Mouse (Mus musculus) stomach, postnatal 0 days (tissue): ENCODE measurements around the gene Olfr916. TPM values are rescaled to one million over a fixed set of nuclear protein-coding genes. Genes with fewer than 3 reads are reported as not detected.

Experiments
- ATAC-seq: fragments of 200-750 bp; cut with Nextera tagmentation; 2 replicates; pipeline ENCODE4 v1.8.0; 2017; ENCODE audit not compliant: low FRiP score, low TSS enrichment
- DNase-seq: peaks from one replicate; pipeline ENCODE4 v3.0.0-alpha.2; 2016; ENCODE audit warnings: low spot score
- H3K27ac ChIP-seq: fragments of 300-500 bp; sonication (generic); replicated peaks from 2 replicates; pipeline ENCODE4 v1.5.1; 2014; ENCODE audit warnings: mild to moderate bottlenecking, control low read depth
- H3K27me3 ChIP-seq: fragments of 300-500 bp; sonication (generic); 2 replicates; pipeline ENCODE4 v1.6.1; 2014; ENCODE audit warnings: low read length; ENCODE audit not compliant: control insufficient read depth, insufficient read depth
- H3K36me3 ChIP-seq: fragments of 300-500 bp; sonication (generic); 2 replicates; pipeline ENCODE4 v1.6.1; 2014; ENCODE audit warnings: low read length, mixed read lengths; ENCODE audit not compliant: control insufficient read depth, insufficient read depth
- H3K4me1 ChIP-seq: fragments of 300-500 bp; sonication (generic); replicated peaks from 2 replicates; pipeline ENCODE4 v1.6.1; 2014; ENCODE audit warnings: antibody characterized with exemption; ENCODE audit not compliant: control insufficient read depth, insufficient read depth
- H3K4me2 ChIP-seq: fragments of 300-500 bp; sonication (generic); replicated peaks from 2 replicates; pipeline ENCODE4 v1.6.1; 2014; ENCODE audit warnings: low read depth, mild to moderate bottlenecking, control low read depth, moderate library complexity
- H3K4me3 ChIP-seq: fragments of 300-500 bp; sonication (generic); 2 replicates; pipeline ENCODE4 v1.5.1; 2014; ENCODE audit warnings: low read depth, low read length, control low read depth
- H3K9ac ChIP-seq: fragments of 300-500 bp; sonication (generic); 2 replicates; pipeline ENCODE4 v1.6.1; 2014; ENCODE audit warnings: mild to moderate bottlenecking, low read length, control low read depth, mixed read lengths
- H3K9me3 ChIP-seq: fragments of 300-500 bp; sonication (generic); 2 replicates; pipeline ENCODE4 v1.6.1; 2016; ENCODE audit warnings: low read length; ENCODE audit not compliant: control insufficient read depth
- CTCF ChIP-seq: IDR thresholded peaks from 2 replicates; pipeline ENCODE4 v1.5.1; 2016; ENCODE audit warnings: antibody characterized with exemption, low read depth, mild to moderate bottlenecking, moderate library complexity
- EP300 ChIP-seq: optimal IDR thresholded peaks from 2 replicates; pipeline ENCODE3; 2016; ENCODE audit warnings: antibody characterized with exemption
- WGBS: fragments of 180-500 bp; shearing (Covaris S2); extraction: QIAGEN DNeasy Blood & Tissue Kit; methylation state at CpG from one replicate; pipeline ENCODE4 v1.1.7; 2014; 5-methylcytosine and 5-hydroxymethylcytosine counted together
- polyA plus RNA-seq: library from polyadenylated mRNA; unstranded; fragments of >200 nt; fragmentation: Nextera tagmentation; extraction: Ambion mirVana; gene quantifications from 2 replicates; pipeline ENCODE4 v1.2.1, GENCODE M21; 2015

Gene Olfr916
- polyA plus RNA-seq = 0.02 TPM in 1 of 2 replicates, not detected in the other

- ATAC-seq (no peak), DNase-seq (no peak)
- H3K27me3 ChIP-seq = no peaks in the 10 kb centered on the region
- H3K9me3 ChIP-seq = no peaks in the 10 kb centered on the region
- no peaks in the 10 kb centered on the region for H3K4me1 ChIP-seq
- no peak within 1 kb of the TSS for H3K27ac ChIP-seq
- no peaks in the 10 kb centered on the region for H3K36me3 ChIP-seq
- no peak within 1 kb of the TSS for H3K4me2 ChIP-seq
- WGBS = 57% methylated on average over 1 of the region's 1 CpGs
- H3K4me3 ChIP-seq = no peak within 1 kb of the TSS
- TF ChIP-seq EP300 (no peak), CTCF (no peak)
- no peak within 1 kb of the TSS for H3K9ac ChIP-seq
Observed at GRCm38 (mm10) chr9:38659775-38660174, at the start of gene Olfr916. TSS of gene Olfr916 (minus strand) at chr9:38659875.

- Histone ChIP-seq H3K9ac (no peak within 1 kb of the TSS), H3K9me3 (no peaks in the 10 kb centered on the region), H3K36me3 (no peaks in the 10 kb centered on the region), H3K27me3 (no peaks in the 10 kb centered on the region), H3K4me3 (no peak within 1 kb of the TSS), H3K4me2 (no peak within 1 kb of the TSS), H3K4me1 (no peaks in the 10 kb centered on the region), H3K27ac (no peak within 1 kb of the TSS)
- ATAC-seq (no peak), DNase-seq (no peak)
- no peak for TF ChIP-seq CTCF
- TF ChIP-seq EP300 = no peak
- WGBS = 79% methylated on average over 2 of the region's 2 CpGs
Observed at GRCm38 (mm10) chr9:38674501-38674900, 14.8 kb upstream of the Olfr916 start, which contains the start of gene Olfr918. TSS of gene Olfr918 (minus strand) at chr9:38674601.

GRCm38 (mm10) chr9:38672887-38673286 lies 13.2 kb upstream of the Olfr916 start:
- no peak for TF ChIP-seq CTCF
- TF ChIP-seq EP300 = no peak
- Histone ChIP-seq H3K36me3 (no peaks in the 10 kb centered on the region), H3K4me2 (no peak overlapping the region), H3K9ac (no peak overlapping the region), H3K4me1 (no peaks in the 10 kb centered on the region), H3K27ac (no peak overlapping the region), H3K4me3 (no peak overlapping the region), H3K27me3 (no peaks in the 10 kb centered on the region), H3K9me3 (no peaks in the 10 kb centered on the region)
- ATAC-seq (no peak), DNase-seq (no peak)
- WGBS = 71% methylated on average over 2 of the region's 2 CpGs

GRCm38 (mm10) chr9:38665742-38666141 lies 6.1 kb upstream of the Olfr916 start, which contains the start of gene Olfr917:
TSS of gene Olfr917 (minus strand) at chr9:38665842.
- Histone ChIP-seq H3K9ac (no peak within 1 kb of the TSS), H3K4me2 (no peak within 1 kb of the TSS), H3K27me3 (no peaks in the 10 kb centered on the region), H3K27ac (no peak within 1 kb of the TSS), H3K9me3 (no peaks in the 10 kb centered on the region), H3K36me3 (no peaks in the 10 kb centered on the region), H3K4me1 (no peaks in the 10 kb centered on the region), H3K4me3 (no peak within 1 kb of the TSS)
- TF ChIP-seq EP300 = no peak
- no peak for TF ChIP-seq CTCF
- no peak for DNase-seq
- no peak for ATAC-seq
- 48% methylated on average over 1 of the region's 1 CpGs for WGBS

GRCm38 (mm10) chr9:38632406-38632805 lies 27.3 kb downstream of the Olfr916 start:
- ATAC-seq = no peak
- whole genome bisulfite sequencing = 78% methylated on average over 4 of the region's 4 CpGs
- TF ChIP-seq CTCF (no peak), EP300 (no peak)
- Histone ChIP-seq H3K4me1 (no peaks in the 10 kb centered on the region), H3K36me3 (no peaks in the 10 kb centered on the region), H3K4me2 (no peak overlapping the region), H3K27ac (no peak overlapping the region), H3K9me3 (no peaks in the 10 kb centered on the region), H3K27me3 (no peaks in the 10 kb centered on the region), H3K9ac (no peak overlapping the region), H3K4me3 (no peak overlapping the region)
- no peak for DNase-seq

Other genes with a start within 250 kb of the Olfr916 start
- not detected in 2 replicates for gene Olfr901, start 230.4 kb downstream of the Olfr916 start, polyA plus RNA-seq
- gene Olfr902, start 212.2 kb downstream of the Olfr916 start, polyA plus RNA-seq = not detected in 2 replicates
- not detected in 2 replicates for gene Olfr904, start 196.7 kb downstream of the Olfr916 start, polyA plus RNA-seq
- not detected in 2 replicates for gene Olfr905, start 188.8 kb downstream of the Olfr916 start, polyA plus RNA-seq
- gene Olfr906, start 172.8 kb downstream of the Olfr916 start, polyA plus RNA-seq = not detected in 2 replicates
- not detected in 2 replicates for gene Olfr907, start 164.1 kb downstream of the Olfr916 start, polyA plus RNA-seq
- not detected in 2 replicates for gene Olfr911-ps1, start 138.3 kb downstream of the Olfr916 start, polyA plus RNA-seq
- gene Olfr910, start 122.0 kb downstream of the Olfr916 start, polyA plus RNA-seq = not detected in 2 replicates
- gene Olfr912, start 79.7 kb downstream of the Olfr916 start, polyA plus RNA-seq = 0.01 TPM in 1 of 2 replicates, not detected in the other
- 0.04 TPM in 1 of 2 replicates, not detected in the other for gene Olfr913, start 67.1 kb downstream of the Olfr916 start, polyA plus RNA-seq
- gene Olfr914, start 54.8 kb downstream of the Olfr916 start, polyA plus RNA-seq = not detected in 2 replicates
- not detected in 2 replicates for gene Olfr917, start 6.0 kb upstream of the Olfr916 start, polyA plus RNA-seq
- gene Olfr918, start 14.7 kb upstream of the Olfr916 start, polyA plus RNA-seq = not detected in 2 replicates
- gene Olfr919, start 43.8 kb upstream of the Olfr916 start, polyA plus RNA-seq = not detected in 2 replicates
- gene Vwa5a, start 58.4 kb upstream of the Olfr916 start, polyA plus RNA-seq = 17.1 and 18.2 TPM in 2 replicates
- 0.06 and 0.11 TPM in 2 replicates for gene Olfr920, start 92.4 kb upstream of the Olfr916 start, polyA plus RNA-seq
- not detected in 2 replicates for gene Olfr921, start 113.2 kb upstream of the Olfr916 start, polyA plus RNA-seq
- gene Olfr922, start 154.7 kb upstream of the Olfr916 start, polyA plus RNA-seq = not detected in 2 replicates
- not detected in 2 replicates for gene Olfr923, start 166.7 kb upstream of the Olfr916 start, polyA plus RNA-seq
- gene Olfr924, start 184.6 kb upstream of the Olfr916 start, polyA plus RNA-seq = not detected in 2 replicates
- gene Olfr26, start 195.2 kb upstream of the Olfr916 start, polyA plus RNA-seq = not detected in 2 replicates
- not detected in 2 replicates for gene Olfr926, start 217.3 kb upstream of the Olfr916 start, polyA plus RNA-seq